Mouse (Mus musculus) adrenal gland, postnatal 4 days (tissue): ENCODE results near the gene Fv1. TPM values are rescaled to one million over a fixed set of nuclear protein-coding genes. Genes with fewer than 3 reads are reported as not detected.

Experiments used
- DNase-seq, 2 experiments: peaks; one replicate each; pipeline ENCODE4 v3.0.0; 2021 to 2022; ENCODE audit warnings: low spot score in 2 of 2, mixed read lengths in 2 of 2
- total RNA-seq, 2 experiments: library from RNA; stranded (reverse); gene quantifications; 2 replicates each; pipeline ENCODE4 v1.2.3; 2021

Fv1 gene
- total RNA-seq, 2 experiments from 2014 or later = 7.6 to 8.2 TPM

- DNase-seq = no peak
These were observed 14.3 kb downstream of the Fv1 start for GRCm38 (mm10) chr4:147883041-147883440.

- no peak for DNase-seq
These were observed 15.4 kb downstream of the Fv1 start for GRCm38 (mm10) chr4:147884138-147884537.

- DNase-seq = no peak
These were observed 17.4 kb downstream of the Fv1 start for GRCm38 (mm10) chr4:147886158-147886557.

GRCm38 (mm10) chr4:147887277-147887676 lies 18.5 kb downstream of the Fv1 start:
- no peak for DNase-seq

- DNase-seq = no peak
These were observed 19.5 kb downstream of the Fv1 start for GRCm38 (mm10) chr4:147888237-147888636.

GRCm38 (mm10) chr4:147890341-147890740 lies 21.6 kb downstream of the Fv1 start:
- no peak for DNase-seq

- no peak for DNase-seq
These were observed 27.1 kb downstream of the Fv1 start for GRCm38 (mm10) chr4:147895815-147896330.

- no peak for DNase-seq
These were observed 27.6 kb downstream of the Fv1 start for GRCm38 (mm10) chr4:147896411-147896810.

- no peak for DNase-seq
These were observed 28.6 kb downstream of the Fv1 start for GRCm38 (mm10) chr4:147897348-147897747.

- no peak for DNase-seq
These were observed 31.7 kb downstream of the Fv1 start for GRCm38 (mm10) chr4:147900452-147900851.

- no peak for DNase-seq
These were observed 34.2 kb downstream of the Fv1 start for GRCm38 (mm10) chr4:147902906-147903500.

- no peak for DNase-seq
These were observed 34.8 kb downstream of the Fv1 start for GRCm38 (mm10) chr4:147903601-147904000.

GRCm38 (mm10) chr4:147904313-147905089 lies 35.7 kb downstream of the Fv1 start, which contains the start of gene Mfn2:
Gene Mfn2 (minus strand): TSS chr4:147904704.
- DNase-seq = peak; percentile 64 to 77

- DNase-seq = no peak
These were observed 36.4 kb downstream of the Fv1 start for GRCm38 (mm10) chr4:147905090-147905659.

- no peak for DNase-seq
These were observed 37.5 kb downstream of the Fv1 start for GRCm38 (mm10) chr4:147906230-147906629.

GRCm38 (mm10) chr4:147909486-147909885 lies 40.7 kb downstream of the Fv1 start:
- no peak for DNase-seq

GRCm38 (mm10) chr4:147918459-147919121 lies 49.8 kb downstream of the Fv1 start:
- no peak for DNase-seq
